Mouse (Mus musculus) C2C12 (cell line): ENCODE results near the gene Hypm. TPM values are rescaled to one million over a fixed set of nuclear protein-coding genes. Genes with fewer than 3 reads are reported as not detected.

ENCODE experiments used
- H3K27me3 ChIP-seq: one replicate; pipeline ENCODE4 v1.6.1; 2011; ENCODE audit not compliant: control insufficient read depth, insufficient read depth, insufficient read length
- H3K36me3 ChIP-seq: one replicate; pipeline ENCODE4 v1.6.1; 2011; ENCODE audit not compliant: control insufficient read depth, insufficient read depth
- H3K4me3 ChIP-seq: one replicate; pipeline ENCODE4 v1.5.1; 2011; ENCODE audit warnings: mild to moderate bottlenecking, control low read depth; ENCODE audit not compliant: poor library complexity, insufficient read depth, severe bottlenecking
- H3K79me2 ChIP-seq: one replicate; pipeline ENCODE4 v1.6.1; 2011; ENCODE audit not compliant: control insufficient read depth, insufficient read depth
- H3K79me3 ChIP-seq: one replicate; pipeline ENCODE4 v1.6.1; 2011; ENCODE audit warnings: low read depth, control low read depth
- H3ac ChIP-seq: one replicate; pipeline ENCODE3; 2011; ENCODE audit warnings: low read depth; ENCODE audit not compliant: control insufficient read depth, insufficient read length
- CEBPB ChIP-seq: IDR thresholded peaks from one replicate; pipeline ENCODE4 v1.6.1; 2011; ENCODE audit warnings: low read depth, mild to moderate bottlenecking, control low read depth, moderate library complexity
- CTCF ChIP-seq: IDR thresholded peaks from one replicate; pipeline ENCODE4 v1.5.1; 2011; ENCODE audit not compliant: control insufficient read depth, insufficient read depth, insufficient read length
- FOSL1 ChIP-seq: IDR thresholded peaks from one replicate; pipeline ENCODE4 v1.8.0; 2011; ENCODE audit warnings: mild to moderate bottlenecking, low read length; ENCODE audit not compliant: poor library complexity, insufficient read depth, severe bottlenecking
- MAX ChIP-seq: IDR thresholded peaks from one replicate; pipeline ENCODE4 v1.6.1; 2011; ENCODE audit warnings: mild to moderate bottlenecking, control low read depth
- MYOD1 ChIP-seq: IDR thresholded peaks from one replicate; pipeline ENCODE4 v1.6.1; 2011; ENCODE audit warnings: low read depth; ENCODE audit not compliant: control insufficient read depth, insufficient read length
- MYOG ChIP-seq: IDR thresholded peaks from one replicate; pipeline ENCODE4 v1.6.1; 2011; ENCODE audit not compliant: control insufficient read depth, insufficient read length; ENCODE audit errors: extremely low read depth
- USF1 ChIP-seq: IDR thresholded peaks from one replicate; pipeline ENCODE4 v1.6.1; 2011; ENCODE audit warnings: low read depth, mild to moderate bottlenecking, control low read depth, moderate library complexity
- polyA plus RNA-seq: library from polyadenylated mRNA; unstranded; fragments of >200 nt; fragmentation: generic; extraction: Trizol; gene quantifications from one replicate; pipeline ENCODE4 v1.2.1, GENCODE M21; 2012; ENCODE audit warnings: missing spikeins

The Hypm gene
- polyA plus RNA-seq, 1 experiment, result not detected

DNA sequence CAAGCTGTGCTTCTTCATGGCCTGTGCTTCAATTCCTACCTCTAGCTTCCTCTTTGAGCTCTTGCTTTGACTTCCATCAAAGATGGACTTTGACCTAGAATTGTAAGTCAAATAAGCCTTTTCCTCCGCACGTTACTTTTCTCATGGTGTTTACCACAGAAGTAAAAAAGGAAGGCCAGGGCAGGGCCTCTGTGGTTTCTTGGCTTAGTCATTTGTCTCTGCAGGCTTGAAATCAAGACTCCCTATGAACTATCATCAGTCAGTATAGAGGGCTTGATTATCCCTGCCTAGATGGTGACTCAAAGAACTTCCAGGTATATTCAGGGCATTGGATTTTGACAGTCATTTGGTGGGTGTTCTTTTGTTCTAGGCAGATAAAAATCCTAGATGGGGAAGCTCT, 28.8 kb downstream of the Hypm start:
- H3K4me3 ChIP-seq, result no peak overlapping the region
- H3K79me2 ChIP-seq, result no peaks in the 10 kb centered on the region
- H3K27me3 ChIP-seq, result no peaks in the 10 kb centered on the region
- H3K36me3 ChIP-seq, result no peaks in the 10 kb centered on the region
- TF ChIP-seq MYOG, result no peak
- TF ChIP-seq MAX, result no peak
- TF ChIP-seq CEBPB, result no peak
- no peak for TF ChIP-seq MYOD1
- no peak for TF ChIP-seq CTCF
- TF ChIP-seq FOSL1, result no peak
- TF ChIP-seq USF1, result no peak
- no peak overlapping the region for H3ac ChIP-seq
- H3K79me3 ChIP-seq, result peaks cover 2% of the 10 kb centered on the region

DNA sequence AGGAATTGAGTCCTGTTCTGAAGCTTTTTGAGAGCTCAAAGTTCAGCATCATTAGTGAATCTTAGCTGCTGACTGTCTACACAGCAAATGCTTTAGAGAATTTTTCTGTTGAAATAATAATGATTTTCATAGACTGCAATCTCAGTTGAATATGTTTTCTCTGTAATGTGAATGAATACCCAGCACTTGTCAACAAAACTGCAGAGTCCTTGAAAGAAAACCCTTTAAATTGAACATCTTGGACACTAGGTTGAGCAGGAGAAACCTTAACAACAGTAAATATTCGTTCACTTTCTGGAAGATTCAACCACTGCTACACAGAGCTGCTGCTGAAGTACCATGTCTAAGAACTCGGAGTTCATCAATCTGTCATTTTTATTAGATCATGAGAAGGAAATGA, 38.6 kb downstream of the Hypm start, which contains the start of gene Sytl5:
Sytl5 (plus strand) TSS at position 301 of the 400 bp plus-strand sequence.
- no peak within 1 kb of the TSS for H3K4me3 ChIP-seq
- H3K36me3 ChIP-seq, result no peaks in the 10 kb centered on the region
- no peaks in the 10 kb centered on the region for H3K79me2 ChIP-seq
- H3ac ChIP-seq, result no peak within 1 kb of the TSS
- H3K27me3 ChIP-seq, result no peaks in the 10 kb centered on the region
- H3K79me3 ChIP-seq, result no peaks in the 10 kb centered on the region
- TF ChIP-seq CEBPB (no peak), CTCF (no peak), FOSL1 (no peak), MYOG (no peak), MAX (no peak), MYOD1 (no peak), USF1 (no peak)

Other genes with a start within 250 kb of the Hypm start
- 25.4 TPM for gene Dynlt3, start 183.9 kb upstream of the Hypm start, polyA plus RNA-seq
- 0.07 TPM for gene H2al3, start 2.8 kb downstream of the Hypm start, polyA plus RNA-seq
- gene Sytl5, start 38.7 kb downstream of the Hypm start, polyA plus RNA-seq, result 1.7 TPM